Mouse (Mus musculus): ENCODE results near the gene Mme.

Gene Mme

GRCm38 (mm10) chr3:63241099-63241587 is at the start of gene Mme:
Mme (plus strand) TSS chr3:63241537.
- DNase-seq (ENCODE audit: low spot score in 2 of 2), result no peak

- no peak for DNase-seq (ENCODE audit: low spot score in 2 of 2)
Observed at GRCm38 (mm10) chr3:63196565-63196964, 44.8 kb upstream of the Mme start.

GRCm38 (mm10) chr3:63198026-63198425 is 43.3 kb upstream of the Mme start:
- no peak for DNase-seq (ENCODE audit: low spot score in 2 of 2)

GRCm38 (mm10) chr3:63221867-63222591 is 19.3 kb upstream of the Mme start:
- DNase-seq (ENCODE audit: low spot score in 2 of 2), result no peak

GRCm38 (mm10) chr3:63223676-63224075 is 17.7 kb upstream of the Mme start:
- no peak for DNase-seq (ENCODE audit: low spot score in 2 of 2)

- no peak for DNase-seq (ENCODE audit: low spot score in 2 of 2)
Observed at GRCm38 (mm10) chr3:63235957-63236356, 5.4 kb upstream of the Mme start.

GRCm38 (mm10) chr3:63243721-63244120 is 2.4 kb downstream of the Mme start:
- DNase-seq (ENCODE audit: low spot score in 2 of 2), result no peak

GRCm38 (mm10) chr3:63272091-63272490 is 30.8 kb downstream of the Mme start:
- no peak for DNase-seq (ENCODE audit: low spot score in 2 of 2)

GRCm38 (mm10) chr3:63294316-63294715 is 53.0 kb downstream of the Mme start:
- DNase-seq (ENCODE audit: low spot score in 2 of 2), result no peak

GRCm38 (mm10) chr3:63294791-63295190 is 53.5 kb downstream of the Mme start:
- DNase-seq (ENCODE audit: low spot score in 2 of 2), result no peak

GRCm38 (mm10) chr3:63295237-63295636 is 53.9 kb downstream of the Mme start:
- peak in 1 of 2 experiments; percentile 12 for DNase-seq (ENCODE audit: low spot score in 2 of 2)

- peak in 1 of 2 experiments; percentile 27 for DNase-seq (ENCODE audit: low spot score in 2 of 2)
Observed at GRCm38 (mm10) chr3:63295657-63296231, 54.4 kb downstream of the Mme start.

- no peak for DNase-seq (ENCODE audit: low spot score in 2 of 2)
Observed at GRCm38 (mm10) chr3:63296411-63296810, 55.1 kb downstream of the Mme start.

- DNase-seq (ENCODE audit: low spot score in 2 of 2), result peak; percentile 13 to 62
Observed at GRCm38 (mm10) chr3:63297787-63298186, 56.5 kb downstream of the Mme start.

GRCm38 (mm10) chr3:63315211-63315760 is 73.9 kb downstream of the Mme start:
- peak in 1 of 2 experiments; percentile 24 for DNase-seq (ENCODE audit: low spot score in 2 of 2)

GRCm38 (mm10) chr3:63317496-63317895 is 76.2 kb downstream of the Mme start:
- no peak for DNase-seq (ENCODE audit: low spot score in 2 of 2)

GRCm38 (mm10) chr3:63325615-63326014 is 84.3 kb downstream of the Mme start:
- no peak for DNase-seq (ENCODE audit: low spot score in 2 of 2)

GRCm38 (mm10) chr3:63340110-63340509 is 98.8 kb downstream of the Mme start:
- no peak for DNase-seq (ENCODE audit: low spot score in 2 of 2)

GRCm38 (mm10) chr3:63340546-63340945 is 99.2 kb downstream of the Mme start:
- no peak for DNase-seq (ENCODE audit: low spot score in 2 of 2)

GRCm38 (mm10) chr3:63341481-63341880 is 100.1 kb downstream of the Mme start:
- DNase-seq (ENCODE audit: low spot score in 2 of 2), result no peak

GRCm38 (mm10) chr3:63344998-63345397 is 103.7 kb downstream of the Mme start:
- DNase-seq (ENCODE audit: low spot score in 2 of 2), result no peak

GRCm38 (mm10) chr3:63348893-63349426 is 107.6 kb downstream of the Mme start:
- no peak for DNase-seq (ENCODE audit: low spot score in 2 of 2)

GRCm38 (mm10) chr3:63350242-63350641 is 108.9 kb downstream of the Mme start:
- no peak for DNase-seq (ENCODE audit: low spot score in 2 of 2)
